Mouse (Mus musculus) macrophage (primary cell): ENCODE results near the gene Apoc3. TPM values are rescaled to one million over a fixed set of nuclear protein-coding genes. Genes with fewer than 3 reads are reported as not detected.

ENCODE experiments used
- H3K27ac ChIP-seq: fragments of 350-480 bp; formaldehyde crosslinking; 2 replicates; pipeline ENCODE4 v1.9.0; 2021
- H3K36me3 ChIP-seq: fragments of 350-480 bp; formaldehyde crosslinking; 2 replicates; pipeline ENCODE4 v1.9.0; 2021; ENCODE audit errors: inconsistent target
- H3K4me3 ChIP-seq: fragments of 350-480 bp; formaldehyde crosslinking; 2 replicates; pipeline ENCODE4 v1.9.0; 2021; ENCODE audit errors: inconsistent target
- H3K79me2 ChIP-seq: fragments of 350-480 bp; formaldehyde crosslinking; 2 replicates; pipeline ENCODE4 v1.9.0; 2021; ENCODE audit errors: inconsistent target
- WGBS: methylation state at CpG from one replicate; pipeline ENCODE4 v1.1.7; 2026; ENCODE audit warnings: inconsistent platforms; ENCODE audit not compliant: missing documents; 5-methylcytosine and 5-hydroxymethylcytosine counted together
- polyA plus RNA-seq: library from polyadenylated mRNA; stranded (reverse); fragments of 250-400 nt; gene quantifications from 3 replicates; pipeline ENCODE4 v1.2.4, GENCODE M21; 2018; ENCODE audit warnings: inconsistent platforms
- total RNA-seq, 78 experiments: library from RNA; depleted of rRNA; stranded (reverse); fragments of 250-400 nt; gene quantifications; 1 replicate in 9 of 78; 2 replicates in 24 of 78; 3 replicates in 43 of 78; 4 replicates in 2 of 78; pipeline ENCODE4 v1.2.4; 2018; ENCODE audit warnings: inconsistent platforms in 56 of 78

Gene Apoc3
- not detected for total RNA-seq (2018; cell fraction: chromatin; rRNA removed)
- not detected for total RNA-seq (2018; cell fraction: cytosol; rRNA removed)
- not detected for total RNA-seq (2018; cell fraction: nucleus; rRNA removed)
- not detected in 3 replicates for polyA plus RNA-seq

- no peak within 1 kb of the TSS for H3K4me3 ChIP-seq
- no peaks in the 10 kb centered on the region for H3K79me2 ChIP-seq
- H3K36me3 ChIP-seq: no peaks in the 10 kb centered on the region
- no peak within 1 kb of the TSS for H3K27ac ChIP-seq
Measured at GRCm38 (mm10) chr9:46235596-46235648, at the start of gene Apoc3. TSS of gene Apoc3 (minus strand) at chr9:46235636.

- peaks cover 20% of the 10 kb centered on the region for H3K79me2 ChIP-seq
- peak within 1 kb of the TSS; percentile 42 for H3K27ac ChIP-seq
- peaks cover 39% of the 10 kb centered on the region for H3K36me3 ChIP-seq
- H3K4me3 ChIP-seq: peak within 1 kb of the TSS; percentile 69
- WGBS: under 1% methylated on average over 54 of the region's 55 CpGs
Measured at GRCm38 (mm10) chr9:46282631-46283436, 47.4 kb upstream of the Apoc3 start, which contains the start of gene Bud13. TSS of gene Bud13 (plus strand) at chr9:46283008.

- H3K4me3 ChIP-seq: no peak overlapping the region
- peaks cover 40% of the 10 kb centered on the region for H3K36me3 ChIP-seq
- H3K79me2 ChIP-seq: peaks cover 17% of the 10 kb centered on the region
- WGBS: 90% methylated on average over 9 of the region's 9 CpGs
- H3K27ac ChIP-seq: no peak overlapping the region
Measured at GRCm38 (mm10) chr9:46274494-46274893, 39.1 kb upstream of the Apoc3 start.

DNA sequence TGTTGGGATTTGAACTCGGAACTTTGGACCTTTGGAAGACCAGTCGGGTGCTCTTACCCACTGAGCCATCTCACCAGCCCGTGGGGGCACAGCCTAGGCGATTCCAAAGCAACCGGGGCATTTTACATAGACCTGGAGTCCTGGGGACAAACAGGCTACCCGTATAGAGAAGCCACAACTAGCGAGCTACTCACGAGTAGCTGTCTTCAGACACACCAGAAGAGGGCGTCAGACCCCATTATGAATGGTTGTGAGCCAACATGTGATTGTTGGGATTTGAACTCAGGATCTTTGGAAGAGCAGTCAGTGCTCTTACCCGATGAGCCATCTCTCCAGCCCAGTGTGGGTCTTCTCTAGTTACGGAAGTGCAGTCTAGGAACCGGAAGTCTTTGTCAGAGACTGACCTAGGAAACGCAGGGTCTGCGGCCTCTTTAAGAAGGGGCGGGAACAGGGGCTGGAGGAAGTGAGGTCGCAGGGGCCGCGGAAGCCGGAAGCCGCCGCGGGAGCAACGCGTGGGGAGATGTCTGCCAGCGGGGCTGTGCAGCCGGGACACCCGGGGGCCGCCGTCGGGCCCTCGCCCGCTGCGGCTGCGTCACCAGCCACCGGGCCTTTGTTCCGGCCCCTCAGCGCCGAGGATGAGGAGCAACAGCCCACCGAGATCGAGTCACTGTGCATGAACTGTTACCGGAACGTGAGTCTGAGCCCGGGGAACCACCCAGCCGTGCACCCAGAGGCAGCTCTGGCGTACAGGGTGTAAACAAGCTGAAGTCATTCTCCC is 37.4 kb upstream of the Apoc3 start, which contains the start of gene Zpr1:
Gene Zpr1, plus strand, starts transcription at position 388 of the 778 bp plus-strand sequence.
- H3K27ac ChIP-seq: peak within 1 kb of the TSS; percentile 34
- peaks cover 17% of the 10 kb centered on the region for H3K79me2 ChIP-seq
- H3K36me3 ChIP-seq: peaks cover 30% of the 10 kb centered on the region
- WGBS: 4% methylated on average over 45 of the region's 45 CpGs
- peak within 1 kb of the TSS; percentile 92 for H3K4me3 ChIP-seq

- 74% methylated on average over 9 of the region's 9 CpGs for WGBS
- no peak overlapping the region for H3K27ac ChIP-seq
- H3K4me3 ChIP-seq: no peak overlapping the region
Measured at GRCm38 (mm10) chr9:46272070-46272469, 36.6 kb upstream of the Apoc3 start.

DNA sequence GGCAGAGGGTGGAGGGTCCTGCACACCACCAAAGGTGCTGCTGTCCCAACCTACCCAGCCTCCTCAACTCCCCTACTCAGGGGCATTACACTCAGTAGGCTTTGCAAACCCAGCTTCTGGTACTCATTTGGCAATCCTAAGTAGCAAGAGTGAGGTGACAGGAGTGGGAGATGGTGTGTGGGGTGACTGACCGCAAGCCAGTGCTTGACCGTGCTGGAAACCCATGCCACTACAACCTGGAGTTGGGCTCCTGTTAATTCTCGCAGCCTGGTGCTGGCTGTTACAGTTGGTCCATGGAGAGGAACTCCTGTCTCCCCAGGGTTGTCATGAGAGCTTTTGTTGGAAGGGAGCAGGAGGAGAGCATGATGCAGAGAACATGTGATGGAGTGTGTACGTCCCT is 35.3 kb upstream of the Apoc3 start:
- no peak overlapping the region for H3K4me3 ChIP-seq
- WGBS: 96% methylated on average over 4 of the region's 4 CpGs
- H3K79me2 ChIP-seq: peaks cover 17% of the 10 kb centered on the region
- H3K36me3 ChIP-seq: peaks cover 10% of the 10 kb centered on the region; the same call in 1 of the 2 replicates
- no peak overlapping the region for H3K27ac ChIP-seq

More at GRCm38 (mm10) chr9:46272070-46272469, 36.6 kb upstream of the Apoc3 start:
- Histone ChIP-seq H3K36me3 (peaks cover 23% of the 10 kb centered on the region), H3K79me2 (peaks cover 17% of the 10 kb centered on the region)

DNA sequence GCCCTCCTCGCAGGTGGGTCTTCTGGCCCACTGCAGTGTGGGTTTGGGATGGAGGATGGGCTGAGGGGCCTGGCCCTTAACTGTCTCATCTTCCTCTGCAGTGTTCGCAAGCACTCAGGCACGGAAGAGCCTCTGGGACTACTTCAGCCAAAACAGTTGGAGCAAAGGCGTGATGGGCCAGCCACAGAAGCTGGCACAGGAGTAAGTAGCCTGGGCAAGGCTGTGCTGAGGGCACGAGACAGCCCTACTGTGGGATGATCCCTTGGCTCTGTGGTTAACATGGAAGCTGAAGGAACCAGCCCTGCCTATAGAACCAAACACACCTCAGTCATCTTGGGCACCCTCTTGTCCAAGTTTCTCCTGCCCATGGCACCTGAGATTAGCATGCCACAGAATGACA is 33.7 kb upstream of the Apoc3 start:
- Histone ChIP-seq H3K4me3 (no peak overlapping the region), H3K27ac (no peak overlapping the region), H3K79me2 (peaks cover 9% of the 10 kb centered on the region), H3K36me3 (no peaks in the 10 kb centered on the region)
- WGBS: 90% methylated on average over 5 of the region's 5 CpGs

- WGBS: 65% methylated on average over 7 of the region's 7 CpGs
- Histone ChIP-seq H3K4me3 (no peak within 1 kb of the TSS), H3K27ac (no peak within 1 kb of the TSS), H3K79me2 (peaks cover 1% of the 10 kb centered on the region), H3K36me3 (no peaks in the 10 kb centered on the region)
Measured at GRCm38 (mm10) chr9:46268343-46268873, 33.0 kb upstream of the Apoc3 start, which contains the start of gene Apoa5. TSS of gene Apoa5 (plus strand) at chr9:46268633.

- Histone ChIP-seq H3K36me3 (no peaks in the 10 kb centered on the region), H3K27ac (no peak overlapping the region), H3K79me2 (no peaks in the 10 kb centered on the region), H3K4me3 (no peak overlapping the region)
- WGBS: 61% methylated on average over 4 of the region's 7 CpGs
Measured at GRCm38 (mm10) chr9:46261131-46261530, 25.7 kb upstream of the Apoc3 start.

DNA sequence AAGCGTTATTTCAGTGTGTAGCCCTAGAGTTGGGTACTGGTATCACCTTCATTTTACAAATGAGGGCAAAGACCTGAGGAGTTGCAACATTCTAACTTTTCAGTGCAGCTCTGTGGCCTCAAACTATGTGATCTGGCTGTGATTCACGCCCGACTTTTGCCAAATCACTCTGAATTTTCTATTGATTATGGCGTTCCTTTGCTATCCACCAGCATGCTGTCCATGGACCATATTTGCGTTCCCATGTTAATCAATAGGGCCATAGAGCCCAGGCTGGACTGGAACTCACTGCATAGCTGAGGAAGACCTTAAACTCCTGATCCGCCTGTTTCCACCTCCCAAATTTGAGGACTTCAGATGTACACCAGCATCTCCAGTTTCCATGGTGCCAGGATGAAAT is 23.7 kb upstream of the Apoc3 start:
- 94% methylated on average over 6 of the region's 6 CpGs for WGBS
- no peaks in the 10 kb centered on the region for H3K36me3 ChIP-seq
- H3K4me3 ChIP-seq: no peak overlapping the region
- no peaks in the 10 kb centered on the region for H3K79me2 ChIP-seq
- no peak overlapping the region for H3K27ac ChIP-seq

DNA sequence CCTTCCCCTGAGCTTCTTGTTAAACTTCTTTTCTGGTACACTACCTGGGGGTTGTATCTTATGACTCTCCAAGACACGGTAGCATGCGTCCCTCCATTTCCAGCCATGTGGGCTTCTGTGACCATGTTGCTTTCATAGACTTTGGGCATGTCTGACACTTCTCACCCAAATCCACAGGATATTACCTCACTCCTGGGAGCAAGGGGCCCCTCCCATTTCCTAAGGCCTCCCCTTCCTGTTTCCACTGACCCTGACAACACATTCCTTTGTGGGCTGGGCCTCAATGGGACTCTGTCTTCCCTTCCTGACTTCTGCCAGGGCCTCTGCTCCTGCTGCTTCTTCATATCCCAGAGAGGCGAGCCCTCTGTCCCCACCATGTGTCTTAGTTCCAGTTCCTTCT is 22.1 kb upstream of the Apoc3 start:
- Histone ChIP-seq H3K4me3 (no peak overlapping the region), H3K79me2 (no peaks in the 10 kb centered on the region), H3K36me3 (no peaks in the 10 kb centered on the region), H3K27ac (peak overlapping the region; percentile 2; the same call in 1 of the 2 replicates)
- WGBS: 92% methylated on average over 3 of the region's 3 CpGs

GRCm38 (mm10) chr9:46256658-46257385 is 21.4 kb upstream of the Apoc3 start:
- Histone ChIP-seq H3K79me2 (no peaks in the 10 kb centered on the region), H3K36me3 (no peaks in the 10 kb centered on the region), H3K27ac (no peak overlapping the region), H3K4me3 (no peak overlapping the region)
- 86% methylated on average over 10 of the region's 10 CpGs for WGBS

- Histone ChIP-seq H3K79me2 (no peaks in the 10 kb centered on the region), H3K27ac (no peak overlapping the region), H3K36me3 (no peaks in the 10 kb centered on the region), H3K4me3 (no peak overlapping the region)
- 96% methylated on average over 7 of the region's 7 CpGs for WGBS
Measured at GRCm38 (mm10) chr9:46256177-46256576, 20.7 kb upstream of the Apoc3 start.

DNA sequence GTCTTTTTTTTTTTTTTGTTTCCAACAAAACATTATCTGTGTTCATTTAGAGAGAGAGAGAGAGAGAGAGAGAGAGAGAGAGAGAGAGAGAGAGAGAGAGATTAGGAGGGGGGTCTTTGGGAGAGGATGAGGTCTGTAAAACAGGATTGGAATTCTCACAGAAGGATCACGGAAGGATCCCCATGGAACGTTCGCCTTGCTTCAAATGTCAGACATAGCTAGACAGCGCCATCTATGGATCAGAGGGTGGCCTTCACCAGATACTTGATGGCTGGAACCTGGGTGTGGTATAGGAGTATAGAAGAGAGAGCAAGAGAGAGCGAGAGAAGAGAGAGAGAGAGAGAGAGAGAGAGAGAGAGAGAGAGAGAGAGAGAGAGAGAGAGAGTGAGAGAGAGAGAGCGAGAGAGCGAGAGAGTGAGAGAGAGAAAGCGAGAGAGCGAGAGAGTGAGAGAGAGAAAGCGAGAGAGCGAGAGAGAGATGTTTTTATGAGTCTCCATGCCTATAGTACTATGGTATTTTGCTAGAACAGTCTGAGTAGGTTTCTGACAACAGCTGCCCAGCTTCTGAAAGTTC is 11.4 kb upstream of the Apoc3 start:
- Histone ChIP-seq H3K36me3 (no peaks in the 10 kb centered on the region), H3K79me2 (no peaks in the 10 kb centered on the region), H3K4me3 (no peak overlapping the region), H3K27ac (no peak overlapping the region)
- WGBS: 23% methylated on average over 7 of the region's 11 CpGs
